Mouse (Mus musculus) layer of hippocampus, adult 8-10 months (tissue): ENCODE data around the gene Lin7a. TPM values are rescaled to one million over a fixed set of nuclear protein-coding genes. Genes with fewer than 3 reads are reported as not detected.

Experiments used
- DNase-seq, 2 experiments: peaks; one replicate each; pipeline ENCODE4 v3.0.0; 2022; ENCODE audit warnings: low spot score in 2 of 2
- total RNA-seq, 4 experiments: library from RNA; stranded (reverse); gene quantifications; 2 replicates each; pipeline ENCODE4 v1.2.4; 2022

Gene Lin7a
- total RNA-seq, 4 experiments from 2014 or later, result 28.8 to 30.7 (median 29.3) TPM

DNA sequence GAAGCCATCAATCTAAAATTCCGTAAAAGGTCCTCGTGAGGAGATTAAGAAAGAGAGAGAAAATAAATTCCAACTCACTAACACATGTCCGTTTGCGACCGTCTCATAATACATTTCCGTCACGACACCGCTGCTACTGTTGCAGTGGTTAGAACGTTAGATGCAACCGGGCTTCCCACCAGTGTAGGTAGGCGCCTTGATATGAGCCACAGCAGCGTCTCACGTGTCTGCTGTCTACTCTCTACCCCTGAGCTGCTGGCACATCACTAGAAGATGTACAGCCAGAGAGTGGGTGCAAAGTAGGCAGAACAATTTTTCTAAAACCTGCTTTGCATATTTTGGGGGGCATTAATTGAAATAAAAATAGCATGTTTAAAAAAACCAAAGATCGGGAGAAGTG is 146.8 kb downstream of the Lin7a start:
- peak; percentile 6 to 9 for DNase-seq

DNA sequence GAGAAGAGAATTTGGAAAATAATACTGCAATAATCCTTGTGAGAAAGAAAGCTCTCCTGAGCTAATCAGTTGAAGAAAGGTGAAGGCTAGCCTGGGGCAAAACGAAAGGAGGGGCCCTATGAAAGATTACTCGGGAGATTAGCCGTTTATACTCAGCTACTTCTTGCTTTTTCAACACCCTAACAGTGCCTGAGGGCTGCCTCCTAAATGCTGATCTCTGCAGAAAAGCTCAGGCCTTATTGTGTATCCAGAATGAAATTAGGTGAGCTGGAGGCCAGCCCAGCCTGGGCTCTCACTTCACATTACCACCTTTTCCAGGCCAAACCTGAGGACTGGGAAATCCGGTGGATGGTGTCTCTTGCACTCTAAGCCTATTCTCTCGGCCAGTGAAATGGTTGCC is 165.5 kb downstream of the Lin7a start:
- no peak for DNase-seq

DNA sequence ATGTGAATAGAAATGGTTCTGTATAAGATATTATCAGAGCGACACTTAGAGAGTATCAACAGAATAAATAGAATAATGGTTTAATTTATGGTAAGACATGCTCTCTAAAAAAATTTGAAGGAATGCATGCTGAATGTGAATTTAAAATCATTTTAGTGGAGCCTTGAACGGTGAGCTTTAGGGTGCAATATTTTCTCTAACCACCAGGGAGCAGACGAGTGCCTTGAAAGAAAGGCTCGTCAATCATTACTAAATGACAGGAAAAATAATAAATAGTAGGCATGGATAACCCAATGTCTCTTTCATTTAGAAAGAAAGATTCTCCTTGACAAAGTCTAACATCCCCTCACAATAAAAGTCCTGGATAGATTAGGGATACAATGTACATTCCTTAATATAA is 171.3 kb downstream of the Lin7a start:
- peak in 1 of 2 experiments; percentile 38 for DNase-seq

DNA sequence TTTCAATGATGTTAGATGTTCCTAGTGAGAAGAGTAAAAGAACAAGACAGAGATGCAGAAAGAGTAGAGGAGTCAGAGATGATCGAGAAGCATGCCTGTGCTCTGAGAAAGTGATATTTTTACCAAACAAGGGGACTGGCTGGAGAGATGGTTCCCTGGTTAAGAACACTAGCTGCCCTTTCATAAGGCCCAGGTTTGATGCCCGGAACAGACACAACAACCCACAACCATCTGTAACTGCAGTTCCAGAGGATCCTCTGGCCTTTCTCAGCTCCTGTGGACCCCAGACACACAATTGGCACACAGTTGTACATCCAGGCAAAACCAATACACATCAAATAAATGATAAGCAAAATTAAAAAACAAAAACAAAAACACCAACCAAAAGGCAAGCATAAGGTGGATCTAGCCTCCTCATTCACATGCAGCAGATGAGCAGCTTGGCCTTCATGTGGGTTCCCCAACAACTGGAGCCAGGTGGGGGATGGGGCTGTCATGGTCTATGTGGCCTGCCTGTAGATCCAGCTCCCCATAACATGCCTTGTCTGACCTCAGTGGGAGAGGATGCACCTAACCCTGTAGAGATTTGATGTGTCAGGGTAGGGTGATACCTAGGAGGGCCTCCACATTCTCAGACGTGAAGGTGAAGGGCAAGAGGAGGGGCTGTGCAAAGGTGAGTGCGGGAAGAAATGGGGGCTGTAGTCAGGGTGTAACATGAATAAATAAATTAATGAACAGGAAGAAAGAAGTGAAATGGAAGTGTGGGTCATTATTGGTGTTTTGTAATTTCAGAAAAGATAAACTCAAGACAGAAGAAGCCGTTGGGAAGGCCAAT is 178.2 kb downstream of the Lin7a start:
- DNase-seq, result no peak

DNA sequence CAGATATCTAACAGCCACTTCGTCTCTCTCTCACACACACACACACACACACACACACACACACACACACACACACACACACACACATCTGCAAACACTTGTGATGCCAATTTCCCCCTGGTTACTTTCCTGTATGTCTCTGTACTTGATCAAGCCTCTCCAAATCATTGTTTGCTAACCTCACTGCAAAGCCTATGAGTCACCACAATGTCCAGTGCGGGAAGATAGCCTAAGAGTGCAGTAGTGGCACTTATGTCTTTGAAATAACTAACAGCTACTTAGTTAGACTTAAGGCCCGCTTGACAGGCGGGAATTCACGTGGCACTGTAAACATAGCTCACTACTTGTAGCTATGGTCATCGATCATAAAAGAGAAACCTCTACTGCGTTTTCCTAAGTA is 196.3 kb downstream of the Lin7a start:
- DNase-seq, result no peak

Other genes with a start within 250 kb of the Lin7a start
- gene Acss3, start 148.0 kb upstream of the Lin7a start, total RNA-seq, result 1 to 10 TPM; 1.1 to 2.3 (median 1.8) TPM
- gene Myf5, start 214.4 kb downstream of the Lin7a start, total RNA-seq, result not detected
- not detected for gene Myf6, start 223.1 kb downstream of the Lin7a start, total RNA-seq